Mouse (Mus musculus) lung, embryonic 14.5 days (tissue): Measurements from ENCODE around the gene Tmem79. TPM values are rescaled to one million over a fixed set of nuclear protein-coding genes. Genes with fewer than 3 reads are reported as not detected.
"Not testable (repeated sequence)": the region's sequence is repeated elsewhere in the genome, so short reads cannot be mapped to it uniquely, and the experiment has no call there.

Experiments
- ATAC-seq: fragments of 200-750 bp; cut with Nextera tagmentation; 2 replicates; pipeline ENCODE4 v1.8.0; 2017; ENCODE audit warnings: mild to moderate bottlenecking, moderate TSS enrichment, moderate library complexity; ENCODE audit not compliant: insufficient read depth
- DNase-seq: peaks from one replicate; pipeline ENCODE4 v3.0.0-alpha.2; 2015
- H3K27ac ChIP-seq: fragments of 300-500 bp; sonication (generic); 2 replicates; pipeline ENCODE4 v1.5.1; 2014; ENCODE audit warnings: low read depth, mild to moderate bottlenecking, moderate library complexity
- H3K27me3 ChIP-seq: fragments of 300-500 bp; sonication (generic); 2 replicates; pipeline ENCODE4 v1.6.1; 2014; ENCODE audit warnings: low read length, control low read depth; ENCODE audit not compliant: insufficient read depth
- H3K36me3 ChIP-seq: fragments of 300-500 bp; sonication (generic); 2 replicates; pipeline ENCODE4 v1.6.1; 2014; ENCODE audit warnings: control low read depth; ENCODE audit not compliant: insufficient read depth
- H3K4me1 ChIP-seq: fragments of 300-500 bp; sonication (generic); 2 replicates; pipeline ENCODE4 v1.6.1; 2014; ENCODE audit warnings: antibody characterized with exemption, control low read depth; ENCODE audit not compliant: insufficient read depth
- H3K4me2 ChIP-seq: fragments of 300-500 bp; sonication (generic); 2 replicates; pipeline ENCODE4 v1.6.1; 2014; ENCODE audit warnings: mild to moderate bottlenecking
- H3K4me3 ChIP-seq: fragments of 300-500 bp; sonication (generic); 2 replicates; pipeline ENCODE4 v1.5.1; 2014; ENCODE audit warnings: low read depth, low read length
- H3K9ac ChIP-seq: fragments of 300-500 bp; sonication (generic); 2 replicates; pipeline ENCODE4 v1.6.1; 2014
- H3K9me3 ChIP-seq: fragments of 300-500 bp; sonication (generic); 2 replicates; pipeline ENCODE4 v1.6.1; 2016; ENCODE audit warnings: low read depth, low read length, control low read depth
- CTCF ChIP-seq: IDR thresholded peaks from 2 replicates; pipeline ENCODE4 v1.5.1; 2016; ENCODE audit warnings: antibody characterized with exemption, low read depth
- WGBS: fragments of 180-500 bp; shearing (Covaris S2); extraction: QIAGEN DNeasy Blood & Tissue Kit; methylation state at CpG from one replicate; pipeline ENCODE4 v1.1.7; 2014; 5-methylcytosine and 5-hydroxymethylcytosine counted together
- polyA plus RNA-seq: library from polyadenylated mRNA; unstranded; fragments of >200 nt; fragmentation: Nextera tagmentation; extraction: Ambion mirVana; gene quantifications from 2 replicates; pipeline ENCODE4 v1.2.1, GENCODE M21; 2014

The Tmem79 gene
- polyA plus RNA-seq, 1 experiment from 2014 or later: 5.9 TPM

GRCm38 (mm10) chr3:88367517-88367916 lies 31.6 kb upstream of the Tmem79 start:
- not testable (repeated sequence) for DNase-seq, H3K4me2 ChIP-seq, H3K27ac ChIP-seq, H3K36me3 ChIP-seq, H3K4me3 ChIP-seq, H3K9me3 ChIP-seq, H3K4me1 ChIP-seq, H3K9ac ChIP-seq, ATAC-seq
- 46% methylated on average over 3 of the region's 7 CpGs for WGBS
- H3K27me3 ChIP-seq: peaks cover 21% of the 10 kb centered on the region

- 4% methylated on average over 16 of the region's 22 CpGs for WGBS
- peak; percentile 32 for DNase-seq
- peaks cover 21% of the 10 kb centered on the region for H3K27me3 ChIP-seq
- not testable (repeated sequence) for H3K27ac ChIP-seq, H3K4me3 ChIP-seq, H3K4me1 ChIP-seq, H3K9ac ChIP-seq, H3K9me3 ChIP-seq, H3K36me3 ChIP-seq
- H3K4me2 ChIP-seq: peak overlapping the region; percentile 50
- peak; percentile 78; the same call in 1 of the 2 replicates for ATAC-seq
Observed at GRCm38 (mm10) chr3:88366830-88367428, 31.0 kb upstream of the Tmem79 start.

GRCm38 (mm10) chr3:88365705-88366361 lies 29.9 kb upstream of the Tmem79 start:
- DNase-seq: no peak
- ATAC-seq: no peak
- 36% methylated on average over 34 of the region's 34 CpGs for WGBS

GRCm38 (mm10) chr3:88364337-88364736 lies 28.4 kb upstream of the Tmem79 start, which contains the start of gene Paqr6:
Gene Paqr6 (plus strand): TSS chr3:88364584.
- Histone ChIP-seq H3K27ac (peak within 1 kb of the TSS; percentile 73; the same call in 1 of the 2 replicates), H3K9ac (peak within 1 kb of the TSS; percentile 7)

More at GRCm38 (mm10) chr3:88365705-88366361, 29.9 kb upstream of the Tmem79 start:
- Histone ChIP-seq H3K27me3 (peaks cover 21% of the 10 kb centered on the region), H3K4me1 (peaks cover 5% of the 10 kb centered on the region; the same call in 1 of the 2 replicates), H3K9ac (no peak overlapping the region), H3K4me3 (no peak overlapping the region), H3K9me3 (no peaks in the 10 kb centered on the region), H3K4me2 (no peak overlapping the region), H3K36me3 (peaks cover 18% of the 10 kb centered on the region), H3K27ac (no peak overlapping the region)
- TF ChIP-seq CTCF: no peak

GRCm38 (mm10) chr3:88363700-88364099 lies 27.8 kb upstream of the Tmem79 start:
- Histone ChIP-seq H3K36me3 (peaks cover 40% of the 10 kb centered on the region), H3K9me3 (no peaks in the 10 kb centered on the region), H3K4me3 (no peak overlapping the region), H3K27me3 (peaks cover 21% of the 10 kb centered on the region), H3K27ac (peak overlapping the region; percentile 73; the same call in 1 of the 2 replicates), H3K4me2 (peak overlapping the region; percentile 55; the same call in 1 of the 2 replicates), H3K9ac (no peak overlapping the region), H3K4me1 (peaks cover 5% of the 10 kb centered on the region; the same call in 1 of the 2 replicates)
- TF ChIP-seq CTCF: no peak
- WGBS: 45% methylated on average over 4 of the region's 4 CpGs
- DNase-seq (peak; percentile 33), ATAC-seq (peak; percentile 25; the same call in 1 of the 2 replicates)

More at GRCm38 (mm10) chr3:88364337-88364736, 28.4 kb upstream of the Tmem79 start, which contains the start of gene Paqr6:
- Histone ChIP-seq H3K36me3 (peaks cover 33% of the 10 kb centered on the region), H3K4me2 (peak within 1 kb of the TSS; percentile 55), H3K4me1 (peaks cover 5% of the 10 kb centered on the region; the same call in 1 of the 2 replicates), H3K27me3 (peaks cover 21% of the 10 kb centered on the region), H3K4me3 (peak within 1 kb of the TSS; percentile 26), H3K9me3 (no peaks in the 10 kb centered on the region)
- peak; percentile 63 for ATAC-seq
- TF ChIP-seq CTCF: no peak
- WGBS: 2% methylated on average over 16 of the region's 16 CpGs
- DNase-seq: peak; percentile 91

GRCm38 (mm10) chr3:88361612-88362313 lies 25.8 kb upstream of the Tmem79 start:
- Histone ChIP-seq H3K9ac (no peak overlapping the region), H3K4me2 (no peak overlapping the region), H3K4me1 (peaks cover 5% of the 10 kb centered on the region; the same call in 1 of the 2 replicates), H3K27me3 (peaks cover 21% of the 10 kb centered on the region), H3K36me3 (peaks cover 59% of the 10 kb centered on the region), H3K9me3 (no peaks in the 10 kb centered on the region), H3K27ac (no peak overlapping the region), H3K4me3 (no peak overlapping the region)
- 84% methylated on average over 2 of the region's 2 CpGs for WGBS
- ATAC-seq: no peak
- no peak for TF ChIP-seq CTCF
- DNase-seq: no peak

GRCm38 (mm10) chr3:88361096-88361495 lies 25.1 kb upstream of the Tmem79 start:
- Histone ChIP-seq H3K27ac (no peak overlapping the region), H3K4me2 (no peak overlapping the region), H3K9ac (no peak overlapping the region), H3K9me3 (no peaks in the 10 kb centered on the region), H3K36me3 (peaks cover 66% of the 10 kb centered on the region), H3K4me1 (peaks cover 5% of the 10 kb centered on the region; the same call in 1 of the 2 replicates), H3K27me3 (peaks cover 18% of the 10 kb centered on the region), H3K4me3 (no peak overlapping the region)
- no peak for DNase-seq
- ATAC-seq: no peak
- WGBS: 65% methylated on average over 6 of the region's 6 CpGs
- no peak for TF ChIP-seq CTCF
